Mouse (Mus musculus): Measurements from ENCODE around the gene Rora. TPM values are rescaled to one million over a fixed set of nuclear protein-coding genes. Genes with fewer than 3 reads are reported as not detected.
A peak's percentile ranks its signal among the peaks of the same experiment; 100 is the strongest.

The Rora gene
- 10 to 100 TPM; 24.2 to 26.3 TPM for total RNA-seq (2021)
- long read RNA-seq, experiment 1, transcript Rora-202 (10 exons, 2,591 nt), result major isoform, 10 of 13 reads
- long read RNA-seq, experiment 1, partial matches to known transcripts, result 1 of 13 reads
- long read RNA-seq, experiment 1, other reads (novel, unspliced or antisense), result 2 of 13 reads
- long read RNA-seq, experiment 2, transcript Rora-202 (10 exons, 2,591 nt), result major isoform, 9 of 15 reads
- long read RNA-seq, experiment 2, partial matches to known transcripts, result 2 of 15 reads
- long read RNA-seq, experiment 2, other reads (novel, unspliced or antisense), result 4 of 15 reads

- DNase-seq, result peak; percentile 57 to 68
These were observed at the start of gene Rora for GRCm38 (mm10) chr9:68653211-68654038. Gene Rora, plus strand, starts transcription at chr9:68653786.

DNA sequence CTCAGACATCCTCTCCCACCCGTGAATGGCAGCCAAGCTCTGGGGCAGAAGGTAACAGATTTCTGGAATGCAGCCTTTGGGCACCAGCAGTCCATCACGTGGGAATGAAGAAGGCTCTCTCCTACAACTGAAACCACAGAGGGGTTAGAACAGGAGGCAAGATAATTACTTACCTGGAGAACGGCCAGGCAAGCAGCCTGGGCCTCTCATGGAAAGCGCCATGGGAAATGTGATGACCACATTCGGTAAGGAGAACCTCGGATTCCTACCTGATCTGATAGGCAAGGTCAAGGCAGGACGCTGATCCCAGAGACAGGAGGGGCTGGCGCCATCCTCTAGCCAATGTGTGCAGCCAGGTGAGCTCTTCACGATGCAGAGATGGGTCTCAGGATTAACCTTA is 39.6 kb upstream of the Rora start:
- no peak for DNase-seq

GRCm38 (mm10) chr9:68617116-68617515 is 36.5 kb upstream of the Rora start:
- no peak for DNase-seq

- DNase-seq, result no peak
These were observed 33.5 kb upstream of the Rora start for GRCm38 (mm10) chr9:68620036-68620435.

GRCm38 (mm10) chr9:68620441-68620840 is 33.1 kb upstream of the Rora start:
- DNase-seq, result no peak

DNA sequence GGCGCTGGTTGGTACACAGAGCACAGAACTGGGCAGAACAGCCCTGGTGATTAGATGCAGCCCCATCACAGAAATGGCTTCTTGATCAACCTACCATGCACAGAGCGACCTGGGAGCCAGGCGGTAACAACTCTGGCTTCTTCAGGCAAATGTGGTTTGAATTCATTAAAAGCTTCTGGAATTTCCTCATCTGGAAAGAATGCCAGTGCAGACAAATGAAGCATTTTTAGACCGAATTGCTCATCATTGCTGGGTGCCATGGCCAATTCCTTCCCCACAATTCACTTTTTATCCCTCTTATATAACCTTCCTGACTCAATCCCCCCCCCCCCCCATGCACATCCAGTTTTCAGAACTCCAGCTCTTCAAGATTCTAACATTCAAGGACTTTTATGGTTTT is 28.6 kb upstream of the Rora start:
- DNase-seq, result no peak

- no peak for DNase-seq
These were observed 16.3 kb upstream of the Rora start for GRCm38 (mm10) chr9:68637301-68637700.

GRCm38 (mm10) chr9:68641123-68641522 is 12.5 kb upstream of the Rora start:
- DNase-seq, result no peak

DNA sequence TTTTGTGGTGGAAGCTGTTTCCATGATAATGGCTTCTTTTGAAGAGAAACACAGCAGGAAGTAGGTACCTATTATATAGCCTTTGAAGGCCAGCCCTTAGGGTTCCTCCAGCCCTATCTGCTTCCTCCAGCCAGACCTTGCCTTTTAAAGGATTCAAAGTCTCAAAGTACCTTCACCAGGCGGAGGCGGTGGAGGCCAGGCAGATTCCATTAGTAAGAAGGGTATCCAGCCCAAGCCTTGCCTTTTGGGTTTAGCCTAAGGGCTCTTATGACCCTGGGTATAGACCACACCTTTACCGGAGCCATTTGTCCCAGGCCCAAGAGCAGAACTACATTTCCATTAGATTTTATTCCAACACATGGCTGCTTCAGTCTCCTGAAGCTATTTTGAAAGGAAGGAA is 5.5 kb upstream of the Rora start:
- DNase-seq, result no peak

GRCm38 (mm10) chr9:68654039-68654332 is 400 bp downstream of the Rora start:
- DNase-seq, result no peak

DNA sequence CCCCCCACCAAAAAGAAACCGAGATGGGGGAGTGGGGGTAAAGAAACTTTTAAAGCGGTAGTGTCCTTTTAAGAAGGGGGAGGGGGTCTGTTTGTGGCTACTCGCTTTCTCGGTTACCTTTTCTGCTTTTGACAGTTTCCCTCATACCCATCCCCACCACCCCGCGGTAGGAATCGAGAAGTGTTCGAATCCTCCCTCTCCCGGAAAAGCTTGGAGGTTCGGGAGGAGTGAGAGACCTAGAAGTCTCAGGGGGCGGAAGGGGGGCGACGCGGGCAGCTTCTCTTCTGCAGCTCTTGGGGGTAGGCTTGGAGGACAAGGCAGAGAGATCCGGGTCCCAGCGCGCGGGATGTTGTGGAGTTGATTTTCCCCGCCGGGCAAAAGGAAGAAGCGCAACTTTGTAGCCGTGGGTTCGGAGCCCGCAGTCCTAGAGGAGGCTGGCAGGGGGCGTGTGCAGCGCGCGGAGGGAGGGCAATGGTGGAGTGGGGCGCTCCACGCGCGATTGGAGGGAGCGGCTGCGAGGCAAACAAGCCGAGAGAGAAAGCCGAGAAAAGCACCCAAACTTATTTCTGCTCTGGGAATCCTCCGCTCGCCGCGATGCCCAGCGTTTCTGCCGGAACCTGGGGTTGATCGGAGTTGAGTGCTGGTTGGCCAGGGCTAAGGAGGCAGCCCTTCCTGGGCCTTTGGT is 889 bp downstream of the Rora start:
- peak; percentile 22 to 57 for DNase-seq

DNA sequence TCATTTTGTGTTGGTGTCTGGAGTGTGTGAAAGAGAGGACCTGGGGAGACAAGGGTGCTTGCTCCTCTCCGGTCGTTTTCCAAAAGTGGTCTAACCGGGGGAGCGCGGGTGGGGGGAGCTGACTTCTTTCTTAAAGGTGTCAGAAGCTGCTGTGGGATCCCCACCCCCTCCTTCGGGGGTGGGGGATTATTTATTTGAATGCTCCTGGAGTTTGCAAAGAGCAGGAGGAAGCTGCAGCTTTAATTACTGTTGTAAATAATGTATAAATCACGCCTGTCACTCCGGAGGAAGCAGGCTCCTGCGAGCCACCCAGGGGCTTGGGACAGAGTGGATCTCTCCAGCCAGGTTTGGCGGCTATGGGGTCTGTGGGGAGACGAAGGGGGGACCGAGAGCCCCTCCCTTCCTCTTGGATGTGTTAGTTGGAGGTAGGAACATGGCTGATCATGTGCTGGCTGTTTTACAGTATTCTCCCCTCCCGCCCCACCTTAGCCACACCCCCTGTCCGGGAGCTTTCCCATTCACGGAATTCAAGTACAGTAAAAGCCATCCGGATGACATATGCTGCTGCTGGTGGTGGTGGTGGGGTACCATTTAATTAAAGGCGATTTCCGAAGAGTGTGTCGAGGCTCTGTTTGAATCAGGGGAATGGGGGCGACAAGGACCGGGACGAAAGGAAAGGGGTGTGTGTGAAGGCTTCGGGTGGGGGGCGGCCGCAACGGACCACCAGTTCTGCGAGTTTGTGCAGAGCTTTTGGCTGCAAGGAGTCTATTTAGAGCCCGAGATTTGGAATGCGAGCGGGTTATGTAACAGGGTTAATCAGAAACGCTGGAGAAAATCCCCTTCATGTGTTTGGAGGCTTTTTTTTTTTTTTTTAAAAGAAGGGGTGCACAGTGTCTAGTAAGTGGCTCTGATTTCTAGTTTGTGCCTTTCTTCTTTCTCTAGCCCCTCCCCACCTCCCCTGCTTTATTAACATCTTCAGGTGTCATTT is 1.7 kb downstream of the Rora start:
- DNase-seq, result peak; percentile 50 to 75

- DNase-seq, result peak; percentile 12 to 35
These were observed 2.6 kb downstream of the Rora start for GRCm38 (mm10) chr9:68656076-68656795.

DNA sequence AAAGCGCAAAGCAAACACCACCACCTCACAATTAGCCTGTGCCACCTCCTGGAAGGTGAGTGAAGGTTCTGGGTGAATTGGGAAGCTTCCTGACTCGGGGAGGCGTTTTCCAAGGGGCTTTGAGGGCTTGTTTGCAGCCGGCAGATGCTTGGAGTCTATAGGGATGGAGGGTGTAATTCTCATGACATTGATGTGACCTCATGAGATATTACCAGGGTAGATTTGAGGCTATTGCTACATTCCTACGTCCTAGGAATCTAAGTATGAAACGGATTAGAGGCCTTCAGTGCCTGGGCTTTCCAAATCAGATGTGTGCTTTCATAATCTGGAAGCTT is 3.2 kb downstream of the Rora start:
- DNase-seq, result no peak

DNA sequence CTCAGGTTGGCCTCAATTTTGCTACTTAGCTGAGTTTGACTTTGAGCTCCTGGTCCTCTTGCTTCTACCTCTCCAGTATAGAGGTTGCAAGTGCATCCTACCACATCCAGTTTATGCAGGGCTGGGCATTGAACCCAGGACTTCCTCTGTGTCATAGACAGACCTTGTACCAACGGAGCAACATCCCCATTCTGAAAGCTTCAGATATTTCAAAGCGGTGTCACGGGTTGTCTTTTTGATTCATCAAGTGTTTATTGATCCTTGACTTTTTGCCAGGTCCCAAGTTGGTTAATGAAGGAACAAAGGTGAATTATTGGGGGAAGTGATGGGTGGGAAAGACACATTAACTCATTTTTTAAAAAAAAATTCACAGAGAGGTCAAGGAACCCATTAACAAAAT is 17.1 kb downstream of the Rora start:
- DNase-seq, result no peak

GRCm38 (mm10) chr9:68672459-68672858 is 18.9 kb downstream of the Rora start:
- DNase-seq, result no peak

DNA sequence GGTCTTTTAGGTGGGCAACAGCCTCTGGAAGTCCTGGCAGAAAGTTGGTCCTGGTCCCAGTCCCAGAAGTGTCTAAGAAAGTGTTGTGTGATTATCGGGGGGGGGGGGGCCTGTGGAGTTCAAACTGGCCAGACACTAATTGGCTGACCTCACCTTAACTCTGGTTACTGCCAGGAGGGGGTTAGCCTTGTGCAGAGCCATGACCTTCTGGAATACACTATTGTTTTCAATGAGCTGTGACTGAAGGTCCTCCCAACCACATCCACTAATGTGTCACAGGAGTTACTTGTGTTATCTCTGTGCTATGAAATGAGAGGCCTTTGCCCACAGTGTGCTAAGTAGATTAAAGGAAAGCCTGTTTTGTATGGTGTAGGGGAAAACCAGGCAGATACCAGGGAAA is 19.6 kb downstream of the Rora start:
- no peak for DNase-seq

- peak in 1 of 2 experiments; percentile 13 for DNase-seq
These were observed 26.3 kb downstream of the Rora start for GRCm38 (mm10) chr9:68679871-68680374.

- no peak for DNase-seq
These were observed 30.4 kb downstream of the Rora start for GRCm38 (mm10) chr9:68683938-68684337.

GRCm38 (mm10) chr9:68685562-68685961 is 32.0 kb downstream of the Rora start:
- no peak for DNase-seq

- no peak for DNase-seq
These were observed 33.8 kb downstream of the Rora start for GRCm38 (mm10) chr9:68687251-68687874.

All from heart, adult 18-20 months (tissue).